Mouse (Mus musculus) heart, adult 9 months (tissue): ENCODE results near the gene Ccdc120.
A peak's percentile ranks its signal among the peaks of the same experiment; 100 is the strongest.
"Not testable (repeated sequence)": the region's sequence is repeated elsewhere in the genome, so short reads cannot be mapped to it uniquely, and the experiment has no call there.

Source experiments
- DNase-seq, 2 experiments: peaks; one replicate each; pipeline ENCODE4 v3.0.0; 2022; ENCODE audit warnings: low spot score in 2 of 2

Ccdc120 gene

DNA sequence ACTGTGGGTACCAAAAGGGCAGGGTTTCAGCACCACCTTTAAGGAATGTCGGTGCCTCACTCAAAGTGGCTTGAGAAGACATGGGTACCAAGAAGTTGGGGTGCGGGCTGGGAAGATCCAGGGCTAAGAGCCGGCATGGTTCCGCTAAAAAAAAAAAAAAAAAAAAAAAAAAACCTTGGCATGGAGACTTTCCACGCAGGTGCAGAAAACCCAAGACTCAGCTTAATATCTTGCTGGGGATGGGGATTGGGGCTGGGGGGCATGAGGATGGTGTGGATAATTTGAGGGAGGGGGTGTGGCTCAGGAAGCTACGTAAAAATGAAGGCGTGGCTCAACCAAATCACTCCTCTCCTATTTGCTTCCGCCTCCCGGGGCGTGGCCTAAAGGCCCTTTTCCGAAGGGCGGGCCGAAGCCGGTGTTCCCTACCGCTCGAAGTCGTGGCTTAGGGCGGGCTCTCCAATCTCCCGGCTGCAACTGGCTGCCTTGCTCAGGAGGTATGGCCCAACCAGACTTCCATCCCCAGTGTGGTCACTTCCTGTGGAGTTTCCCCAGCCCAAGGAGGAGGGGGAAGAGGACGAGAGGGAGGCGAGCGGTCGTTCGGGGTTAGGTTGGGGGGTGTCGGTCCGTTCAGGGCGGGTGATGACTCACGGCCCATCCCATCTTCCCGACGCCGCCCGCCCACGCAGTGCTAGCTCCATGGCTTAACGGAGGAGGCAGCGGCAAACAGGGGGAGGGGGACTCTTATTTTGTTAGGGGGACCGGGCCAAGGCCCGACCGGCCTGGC, 11.6 kb upstream of the Ccdc120 start, which contains the start of gene Tfe3:
TSS of gene Tfe3 (plus strand) at position 424 of the 784 bp plus-strand sequence.
- DNase-seq: peak; percentile 94 to 96

DNA sequence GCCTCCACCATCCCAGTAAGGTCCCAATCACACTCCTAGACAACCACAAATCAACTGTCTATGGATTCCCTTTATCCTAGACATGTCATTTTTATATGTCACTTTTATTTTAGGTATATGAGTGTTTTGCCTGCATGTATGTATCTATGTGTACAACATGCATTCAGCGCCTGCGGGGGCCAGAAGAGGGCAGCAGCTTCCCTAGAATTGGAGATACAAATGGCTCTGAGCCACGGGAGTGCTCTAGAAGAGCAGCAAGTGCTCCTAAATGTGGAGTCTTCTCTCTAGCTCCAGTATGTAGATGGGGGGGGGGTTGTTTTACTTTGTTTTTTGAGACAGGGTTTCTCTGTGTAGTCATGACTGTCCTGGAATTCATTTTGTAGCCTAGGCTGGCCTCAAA, 2.9 kb upstream of the Ccdc120 start:
- not testable (repeated sequence) for DNase-seq

DNA sequence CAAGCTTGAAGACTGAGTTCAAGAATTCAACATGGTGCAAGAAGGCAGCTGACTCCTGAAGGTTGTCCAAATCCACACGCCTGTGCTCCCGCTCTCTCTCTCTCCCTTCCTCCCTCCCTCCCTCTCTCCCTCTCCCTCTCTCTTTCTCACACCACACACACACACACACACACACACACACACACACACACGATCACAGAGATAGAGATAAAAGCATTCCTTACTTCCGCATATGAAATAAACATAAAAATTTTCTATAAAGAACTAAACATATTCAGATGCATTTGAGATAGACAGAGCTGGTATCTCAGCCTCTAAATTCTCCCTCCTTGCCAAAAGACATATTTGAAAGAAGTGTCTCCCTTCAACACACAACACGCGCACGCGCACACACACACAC, 5.3 kb downstream of the Ccdc120 start:
- DNase-seq: no peak

DNA sequence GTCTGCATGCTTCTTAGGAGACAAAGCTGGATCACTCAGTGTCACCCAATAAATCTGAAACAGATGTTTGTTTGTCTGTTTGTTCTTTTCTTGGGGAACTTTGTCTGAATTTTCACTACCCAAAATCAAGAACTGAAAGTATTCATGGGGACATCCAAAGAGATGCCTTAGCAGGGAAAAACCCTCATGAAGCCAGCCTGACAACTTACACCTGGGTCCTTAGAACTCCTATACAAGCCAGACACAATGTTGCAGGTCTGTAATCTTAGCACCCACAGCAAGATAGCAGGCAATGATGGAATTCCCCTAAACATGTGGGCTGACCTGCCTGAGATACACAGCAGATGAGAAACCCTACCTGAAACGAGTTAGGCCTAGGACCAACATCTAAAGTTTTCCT, 5.8 kb downstream of the Ccdc120 start:
- no peak for DNase-seq

DNA sequence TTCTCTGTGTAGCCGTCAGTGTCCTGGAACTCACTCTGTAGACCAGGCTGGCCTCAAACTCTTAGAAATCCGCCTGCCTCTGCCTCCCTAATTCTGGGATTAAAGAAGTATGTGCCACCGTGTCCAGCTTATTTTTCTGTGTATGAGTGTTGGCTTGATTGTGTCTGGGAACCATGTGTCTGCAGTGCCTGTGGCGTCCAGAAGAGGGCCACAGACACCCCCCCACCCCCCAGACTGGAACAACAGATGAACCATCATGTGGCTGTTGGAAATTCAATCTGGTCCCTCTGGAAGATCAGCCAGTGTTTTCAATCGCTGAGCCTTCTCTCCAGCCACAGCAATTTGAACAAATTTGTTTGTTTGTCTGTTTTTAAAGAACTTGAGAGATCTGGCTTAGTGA, 7.2 kb downstream of the Ccdc120 start:
- DNase-seq: no peak

DNA sequence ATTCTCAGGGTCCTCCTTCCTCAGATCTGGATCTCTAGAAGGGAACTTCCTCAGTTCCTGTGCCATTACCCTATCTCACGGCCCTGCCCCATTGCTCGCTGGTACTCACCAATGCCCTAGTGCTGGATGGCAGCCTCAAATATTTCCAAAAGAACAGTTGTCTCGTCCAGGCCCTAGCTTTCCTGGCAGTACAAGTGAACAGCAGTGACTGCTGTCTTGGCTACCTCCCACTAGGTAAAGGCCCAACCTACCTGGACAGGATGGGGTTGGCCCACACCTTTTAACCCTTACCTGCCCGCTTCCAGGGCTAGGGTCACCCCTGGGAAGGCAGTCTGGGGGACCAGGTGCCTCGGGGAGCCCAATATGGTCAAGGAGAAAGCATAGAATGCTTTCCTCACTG, 9.6 kb downstream of the Ccdc120 start:
- no peak for DNase-seq

DNA sequence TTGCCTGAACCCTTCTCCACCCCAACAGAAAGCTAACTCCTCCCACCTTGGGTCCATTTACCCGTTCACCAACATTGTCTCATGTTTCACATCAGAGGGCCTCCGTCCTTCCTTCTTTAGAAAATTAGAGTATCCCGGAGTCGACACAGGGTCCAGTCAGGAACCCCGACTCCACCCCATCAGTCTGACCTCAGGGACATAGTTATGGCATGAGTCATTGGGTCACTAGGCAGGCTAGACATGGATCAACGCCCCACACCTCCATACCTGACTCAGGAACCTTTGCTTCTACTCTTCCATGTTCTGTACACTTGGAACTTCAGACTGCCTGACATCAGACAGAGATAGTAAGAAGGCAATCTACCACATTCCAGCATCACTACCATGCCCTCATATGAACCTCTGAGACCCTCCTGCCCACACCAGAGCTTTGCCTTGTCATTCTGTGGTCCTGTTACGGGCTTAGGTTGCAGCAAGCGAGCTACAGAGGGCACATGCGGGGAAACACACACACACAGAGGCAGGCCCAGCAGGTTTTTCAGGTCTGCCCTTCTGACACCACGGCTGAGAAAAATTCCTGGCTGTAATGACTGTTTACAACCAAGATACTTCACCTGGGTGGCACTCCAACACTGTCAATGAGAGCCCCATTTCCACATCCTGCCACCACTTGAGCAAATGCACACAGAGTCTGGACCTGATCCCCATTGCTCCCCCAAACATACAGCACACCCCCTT, 10.5 kb downstream of the Ccdc120 start:
- no peak for DNase-seq

DNA sequence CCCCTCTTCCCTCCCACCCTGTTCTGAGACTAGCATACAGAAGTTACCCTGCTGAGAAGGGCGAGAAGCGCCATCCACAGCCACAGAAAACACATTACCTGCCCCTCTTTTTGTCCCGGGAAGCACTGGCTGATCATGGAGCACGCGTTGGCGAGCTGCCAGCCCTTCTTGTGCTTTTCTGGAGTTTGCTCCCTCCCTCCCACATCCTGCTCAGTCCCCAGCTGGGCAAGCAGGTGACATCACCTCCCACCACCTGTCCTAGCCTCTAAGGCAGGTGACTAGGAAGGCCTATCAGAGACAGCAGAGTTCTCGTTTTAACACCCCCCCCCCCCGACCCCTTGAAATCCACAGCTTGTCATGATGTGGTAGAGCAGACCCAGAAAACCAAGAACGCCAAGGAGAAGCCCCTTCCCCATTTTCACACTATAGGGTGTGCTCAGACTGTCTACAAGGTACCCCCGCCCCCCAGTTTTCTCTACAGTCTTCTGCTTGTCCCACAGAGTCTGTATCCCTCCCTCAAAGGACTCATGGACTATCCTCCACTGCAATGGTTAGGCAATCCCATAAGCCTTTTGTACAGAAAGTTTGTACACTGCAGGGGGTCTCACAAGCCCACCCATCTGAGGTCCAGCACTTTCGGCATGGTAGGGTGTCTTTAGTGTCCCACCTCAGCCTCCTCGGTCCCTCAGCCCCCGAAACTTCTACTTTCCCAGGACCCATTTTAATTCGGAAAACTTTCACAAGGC, 11.2 kb downstream of the Ccdc120 start:
- no peak for DNase-seq

DNA sequence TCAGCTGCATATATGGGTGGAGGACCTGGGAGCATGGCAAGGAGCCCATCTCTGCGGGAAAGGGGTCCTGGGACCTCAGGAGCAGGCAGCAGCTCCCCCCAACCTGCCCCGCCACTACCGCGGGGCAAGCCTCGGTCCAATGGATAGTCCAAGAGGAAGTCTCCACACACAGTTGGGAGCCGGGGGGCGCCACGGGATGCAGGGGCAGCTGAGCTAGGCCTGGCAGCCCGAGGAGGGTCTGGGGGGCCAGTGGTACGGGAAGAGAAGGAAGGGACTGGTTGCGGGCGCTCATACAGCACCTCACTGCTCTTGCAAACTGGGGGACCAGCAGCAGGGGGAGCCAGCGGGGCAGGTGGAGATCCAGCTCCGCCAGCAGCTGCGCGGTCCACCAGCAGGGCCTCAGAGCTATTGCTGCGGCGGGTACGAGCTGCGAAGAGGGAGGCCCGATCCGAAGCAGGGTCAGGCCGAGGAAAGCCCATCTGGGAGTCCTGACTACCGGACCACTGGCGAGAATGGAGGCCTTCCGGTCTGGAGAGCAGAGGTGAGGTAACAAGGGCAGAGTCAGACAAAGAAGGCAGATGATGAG, 17.0 kb downstream of the Ccdc120 start:
- peak; percentile 29 to 39 for DNase-seq

DNA sequence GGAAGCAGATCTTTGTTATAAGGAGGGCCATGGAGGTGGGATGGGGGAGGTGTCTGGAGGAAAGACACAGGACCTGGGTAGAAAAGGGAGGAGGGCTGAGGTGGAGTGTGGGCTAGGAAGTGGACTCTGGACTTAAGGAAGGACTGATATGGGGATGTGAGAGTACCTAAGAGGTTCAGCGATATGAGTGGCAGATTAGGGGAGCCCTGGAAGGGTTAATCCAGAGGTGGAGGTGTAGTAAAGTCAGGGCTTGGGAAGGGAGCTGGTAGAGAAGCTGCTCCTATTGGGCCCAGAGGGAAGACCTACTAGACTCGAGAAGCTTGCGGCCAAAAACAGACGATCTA, 21.8 kb downstream of the Ccdc120 start:
- no peak for DNase-seq

DNA sequence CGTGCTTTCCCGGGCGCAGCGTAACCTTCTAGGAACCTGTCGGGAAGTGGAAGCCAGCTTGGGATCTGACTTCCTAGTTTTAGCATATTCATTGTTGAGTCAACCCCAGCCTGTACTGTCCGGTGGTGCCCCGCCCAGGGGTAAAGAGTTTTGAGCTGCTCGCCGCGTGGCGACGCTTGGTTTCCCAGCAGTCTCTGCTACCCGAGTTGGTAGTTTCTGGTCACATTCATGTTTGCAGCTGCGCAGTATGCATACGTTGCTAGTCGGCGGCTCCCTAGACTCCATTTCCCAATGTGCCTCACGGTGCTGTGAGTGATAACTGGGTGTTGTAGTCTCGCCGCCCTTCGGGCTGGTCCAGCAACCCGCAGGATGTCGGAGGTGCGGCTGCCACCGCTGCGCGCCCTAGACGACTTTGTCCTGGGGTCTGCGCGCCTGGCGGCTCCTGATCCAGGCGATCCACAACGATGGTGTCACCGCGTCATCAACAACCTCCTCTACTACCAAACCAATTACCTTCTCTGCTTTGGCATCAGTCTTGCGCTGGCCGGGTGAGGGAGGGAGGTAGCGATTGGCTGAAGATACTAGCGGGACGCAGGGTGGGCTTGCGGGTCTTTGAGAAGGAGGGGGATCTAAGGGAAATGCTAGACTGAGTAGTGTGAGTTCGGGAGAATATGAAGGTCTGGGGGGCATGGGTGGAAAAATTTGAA, 22.3 kb downstream of the Ccdc120 start, which contains the start of gene Praf2:
TSS of gene Praf2 (plus strand) at position 225 of the 707 bp plus-strand sequence.
- peak; percentile 85 to 89 for DNase-seq

DNA sequence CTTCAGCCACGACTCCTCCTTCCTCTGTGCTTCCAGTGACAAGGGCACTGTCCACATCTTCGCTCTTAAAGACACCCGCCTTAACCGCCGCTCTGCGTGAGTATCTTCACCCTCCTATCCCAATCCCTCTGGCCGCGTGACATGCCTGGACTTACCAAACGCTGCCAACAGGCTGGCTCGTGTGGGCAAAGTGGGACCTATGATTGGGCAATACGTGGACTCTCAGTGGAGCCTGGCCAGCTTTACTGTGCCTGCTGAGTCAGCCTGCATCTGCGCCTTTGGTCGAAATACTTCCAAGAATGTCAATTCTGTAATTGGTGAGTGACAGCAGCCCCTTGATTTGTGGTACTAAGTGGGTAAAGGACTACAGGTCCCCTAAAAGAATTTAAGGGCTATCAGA, 23.5 kb downstream of the Ccdc120 start:
- DNase-seq: no peak

DNA sequence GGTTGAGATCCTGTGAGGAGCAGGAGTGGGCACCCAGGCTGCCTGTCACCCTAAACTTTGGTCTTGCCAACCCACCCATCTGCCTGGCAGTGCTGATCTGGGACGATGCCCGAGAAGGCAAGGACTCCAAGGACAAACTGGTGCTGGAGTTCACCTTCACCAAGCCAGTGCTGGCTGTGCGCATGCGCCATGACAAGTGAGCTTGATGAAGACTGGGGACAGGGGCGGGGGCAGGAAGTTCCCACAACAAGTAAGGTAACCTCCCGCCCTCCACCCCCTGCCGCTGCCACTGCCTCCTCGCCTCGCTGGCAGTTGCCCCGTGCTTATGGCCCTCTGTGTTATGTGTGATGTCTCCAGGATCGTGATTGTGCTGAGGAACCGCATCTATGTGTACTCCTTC, 24.9 kb downstream of the Ccdc120 start:
- DNase-seq: no peak

DNA sequence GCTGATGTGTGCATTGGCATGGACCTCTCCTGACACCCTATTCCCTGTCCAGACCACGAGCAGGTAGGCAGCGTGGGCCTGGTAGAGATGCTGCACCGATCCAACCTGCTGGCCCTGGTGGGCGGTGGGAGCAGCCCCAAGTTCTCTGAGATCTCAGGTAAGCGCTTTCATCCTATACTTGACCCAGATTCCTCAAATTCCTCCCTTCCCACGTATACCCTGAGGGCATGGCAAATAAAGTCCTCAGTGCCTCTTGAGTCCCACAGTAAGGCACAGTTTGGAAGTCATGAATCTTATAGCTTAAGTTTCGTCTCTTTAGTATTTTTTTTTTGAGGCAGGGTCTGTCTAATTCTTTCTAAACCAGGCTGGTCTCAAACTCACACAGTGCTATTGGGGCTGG, 26.6 kb downstream of the Ccdc120 start:
- no peak for DNase-seq

DNA sequence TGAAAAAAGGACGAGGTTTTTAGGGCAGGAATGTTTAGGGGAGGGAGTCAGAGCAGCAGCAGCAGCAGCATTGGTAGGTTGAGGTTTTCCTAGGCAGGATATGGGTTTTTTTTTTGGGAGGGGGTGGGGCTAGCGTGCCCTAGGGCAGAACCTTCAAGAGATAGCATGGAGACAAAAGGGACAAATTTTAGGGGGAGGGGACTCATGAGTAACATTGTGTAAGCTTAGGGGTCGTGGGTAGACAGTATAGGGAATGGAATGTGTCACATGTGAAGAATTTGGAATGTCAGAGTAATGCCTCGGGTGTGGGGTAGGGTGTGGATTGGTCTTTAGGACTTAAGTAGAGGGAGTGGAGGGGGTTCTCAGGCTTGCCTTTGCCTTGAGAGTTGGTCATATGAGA, 28.0 kb downstream of the Ccdc120 start:
- DNase-seq: no peak

DNA sequence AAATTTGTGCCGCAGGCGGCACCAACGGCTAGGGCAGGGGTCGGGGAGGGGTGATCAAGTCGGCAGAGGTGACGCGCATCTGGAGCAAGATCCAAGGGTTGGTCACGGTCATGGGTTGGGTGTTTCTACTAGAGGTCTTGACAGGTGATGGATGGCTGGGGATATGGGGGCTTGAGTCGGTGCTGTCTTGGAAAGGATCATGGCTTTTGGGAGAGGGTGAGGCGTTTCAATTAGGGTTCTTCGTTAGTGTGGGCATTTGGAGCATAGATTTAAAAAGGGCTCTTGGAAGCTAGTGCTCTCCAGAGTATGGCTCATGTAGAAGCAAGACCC, 28.5 kb downstream of the Ccdc120 start:
- DNase-seq: no peak

DNA sequence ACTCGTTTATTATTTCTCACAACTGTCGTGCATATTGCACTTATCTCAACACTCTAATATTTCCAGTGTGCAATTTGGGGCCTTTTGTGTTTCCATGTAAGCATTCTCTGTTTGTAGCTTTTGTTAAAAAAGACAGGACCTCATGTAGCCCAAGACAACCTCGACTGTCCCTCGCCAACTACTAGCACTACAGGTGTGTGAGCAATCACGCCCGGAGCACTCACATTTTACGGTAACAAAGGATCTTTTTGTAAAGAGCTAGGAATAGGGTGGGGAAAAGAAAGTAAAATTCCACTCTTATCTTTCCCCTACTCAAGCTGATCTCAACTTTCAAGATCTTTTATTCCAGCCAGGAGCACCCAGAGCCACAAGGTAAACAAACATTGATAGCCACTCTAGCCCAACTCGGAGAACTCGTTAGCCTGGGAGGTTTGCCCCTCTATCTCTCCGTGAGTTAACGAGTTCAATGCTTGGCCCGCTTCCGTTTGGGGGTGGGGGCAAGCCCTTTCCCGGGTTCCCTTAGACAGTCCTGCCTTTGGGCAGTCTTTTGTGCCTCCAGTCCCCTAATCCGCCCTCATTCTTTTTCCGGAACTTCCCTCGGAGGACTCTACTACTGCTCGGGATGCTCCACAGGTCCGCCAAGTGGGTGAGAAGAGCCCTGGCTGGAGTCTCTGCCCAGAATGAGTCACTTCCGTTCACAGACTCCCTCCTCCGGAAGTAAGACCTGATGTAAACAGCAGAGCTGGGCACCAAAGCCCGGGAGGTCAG, 29.0 kb downstream of the Ccdc120 start, which contains the start of gene Gm45208:
TSS of gene Gm45208 (plus strand) at position 732 of the 768 bp plus-strand sequence.
- peak; percentile 73 to 83 for DNase-seq

DNA sequence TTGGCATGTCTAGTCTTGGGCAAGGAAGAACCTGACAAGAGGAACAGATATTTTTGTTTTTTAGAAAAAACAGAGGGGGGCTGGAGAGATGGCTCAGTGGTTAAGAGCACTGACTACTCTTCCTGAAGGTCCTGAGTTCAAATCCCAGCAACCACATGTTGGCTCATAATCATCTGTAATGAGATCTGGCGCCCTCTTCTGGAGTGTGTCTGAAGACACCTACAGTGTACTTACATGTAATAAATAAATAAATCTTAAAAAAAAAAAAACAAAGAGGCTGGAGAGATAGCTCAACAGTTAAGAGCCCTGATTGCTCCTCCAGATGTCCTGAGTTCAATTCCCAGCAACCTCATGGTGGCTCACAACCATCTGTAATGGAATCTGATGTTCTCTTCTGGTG, 34.6 kb downstream of the Ccdc120 start:
- not testable (repeated sequence) for DNase-seq

DNA sequence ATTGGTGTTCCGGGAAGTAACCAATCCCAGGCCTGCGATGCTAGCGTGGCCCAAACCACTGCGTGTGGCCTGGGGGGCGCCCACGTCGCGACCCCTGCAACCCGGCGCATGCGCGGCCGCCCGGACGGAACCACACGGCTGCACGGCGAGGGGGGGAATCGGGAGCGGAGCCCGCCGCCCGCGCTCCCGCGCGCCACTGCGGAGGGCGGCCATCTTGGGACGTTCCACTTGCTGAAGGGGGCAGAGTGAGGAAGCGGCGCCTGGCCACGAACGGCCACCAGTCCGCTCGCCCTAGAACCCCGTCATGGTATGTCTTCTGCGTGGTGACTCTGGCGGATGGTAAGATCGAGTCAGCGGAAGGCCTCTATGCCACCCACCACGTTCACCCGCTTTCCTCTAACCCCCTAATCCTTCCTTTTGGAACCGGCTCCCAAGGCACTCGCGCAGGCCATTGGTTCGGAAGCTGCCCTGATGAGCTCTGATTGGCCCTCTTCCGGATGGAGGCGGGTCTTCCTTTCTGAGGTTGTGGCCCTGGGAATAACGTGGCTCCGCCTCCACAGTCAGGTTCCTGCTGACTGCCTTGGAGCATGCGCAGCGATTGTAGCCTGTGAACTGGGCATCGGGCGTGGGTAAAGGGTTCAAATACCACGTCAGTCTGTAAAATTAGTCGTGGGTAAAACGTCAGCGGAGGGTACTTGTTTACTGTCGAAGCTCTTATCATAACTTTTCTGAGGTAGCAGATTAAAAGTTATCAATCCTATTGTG, 36.4 kb downstream of the Ccdc120 start, which contains the start of gene Wdr45:
TSS of gene Wdr45 (plus strand) at position 199 of the 765 bp plus-strand sequence.
- DNase-seq: peak; percentile 95

DNA sequence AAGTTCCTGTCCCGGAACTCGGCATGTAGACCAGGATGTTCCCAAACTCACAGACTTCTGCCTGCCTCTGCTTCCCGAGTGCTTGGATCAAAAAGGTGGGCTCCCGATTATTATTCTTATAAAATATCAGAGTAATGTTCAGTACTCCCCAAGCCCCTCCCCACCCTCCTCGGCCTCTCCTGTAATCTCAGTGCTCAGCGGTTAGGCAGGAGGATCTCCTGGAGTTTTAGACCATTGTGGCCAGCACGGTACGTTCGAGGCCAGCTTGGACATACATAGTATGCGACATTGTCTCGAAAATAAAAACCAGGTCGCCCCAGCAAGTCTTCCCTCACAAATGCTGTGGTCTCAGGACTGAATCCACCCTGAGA, 37.0 kb downstream of the Ccdc120 start:
- peak in 1 of 2 experiments; percentile 13 for DNase-seq
